In the genomic region with DNA sequence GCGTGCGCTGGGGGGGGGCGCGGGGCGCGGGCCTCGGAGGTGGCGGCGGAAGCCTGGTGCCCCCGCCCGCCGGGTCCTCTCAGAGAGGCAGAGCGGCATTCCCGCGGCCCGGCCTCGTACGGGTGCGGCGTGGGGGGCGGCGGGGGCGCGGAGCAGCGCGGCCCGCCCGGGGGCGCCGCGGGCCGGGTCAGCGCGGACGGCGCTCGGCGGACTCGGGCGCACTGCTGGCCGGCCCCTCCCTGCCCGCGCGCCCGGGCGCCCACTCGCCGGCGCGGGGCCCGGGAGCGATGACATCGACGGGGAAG, we compare ENCODE assay signal across 9 mouse cellular contexts. TPM values are rescaled to one million over a fixed set of nuclear protein-coding genes. Genes with fewer than 3 reads are reported as not detected.
DNase-seq lines count a peak whose midpoint lies in the region; ATAC-seq and TF ChIP-seq lines count a peak whose summit lies in the region.
"Had no signal": no experiment of that assay in that cellular context is flagged by ENCODE, and none has a peak within 500 bp of the region (broad histone marks: within the 10 kb centered on the region; RNA-seq: fewer than 3 reads in every experiment).

No protein-coding gene starts in this region.

- peaks cover 81% of the 10 kb centered on the region for H3K27me3 ChIP-seq in heart, embryonic 11.5 days (ENCODE audit: control insufficient read depth, insufficient read depth, low read length)
- peaks cover 8% of the 10 kb centered on the region for H3K27me3 ChIP-seq in thymus, adult 2 months (ENCODE audit: control insufficient read depth, insufficient read depth, low read length)
- H3K27me3 ChIP-seq in liver, embryonic 13.5 days, result peaks cover 94% of the 10 kb centered on the region

- peaks cover 6% of the 10 kb centered on the region; the same call in 1 of the 2 replicates for H3K4me1 ChIP-seq in heart, embryonic 11.5 days (ENCODE audit: control insufficient read depth, insufficient read depth, low read length)
- peaks cover 9% of the 10 kb centered on the region for H3K4me1 ChIP-seq in thymus, adult 2 months (replicated peaks; ENCODE audit: control insufficient read depth, insufficient read depth, low read length)
- peaks cover 7% of the 10 kb centered on the region for H3K4me1 ChIP-seq in liver, embryonic 13.5 days (replicated peaks)

- DNase-seq in heart, postnatal 4 days, result no peak
- DNase-seq in thymus, adult 2 months, result no peak
- no peak for DNase-seq in thymus, postnatal 4 days
- DNase-seq in liver, embryonic 13.5 days, result no peak
- no peak for DNase-seq in adrenal gland, postnatal 4 days (ENCODE audit: low spot score in 2 of 2)

- 0% methylated on average over 23 of the region's 54 CpGs for WGBS in heart, embryonic 11.5 days (ENCODE audit: insufficient replicate concordance)
- 1% methylated on average over 47 of the region's 54 CpGs for WGBS in thymus, adult 2 months
- WGBS in liver, embryonic 13.5 days (ENCODE audit: insufficient replicate concordance), result 0% methylated on average over 20 of the region's 54 CpGs

- no peaks in the 10 kb centered on the region for H3K9me3 ChIP-seq in heart, embryonic 11.5 days (replicated peaks; ENCODE audit: control insufficient read depth, low read length)
- H3K9me3 ChIP-seq in liver, embryonic 13.5 days (replicated peaks), result no peaks in the 10 kb centered on the region

- no peak overlapping the region for H3K27ac ChIP-seq in heart, embryonic 11.5 days (ENCODE audit: low read depth, low read length)
- H3K27ac ChIP-seq in thymus, adult 2 months (ENCODE audit: control insufficient read depth, insufficient read depth, low read length), result no peak overlapping the region
- no peak overlapping the region for H3K27ac ChIP-seq in liver, embryonic 13.5 days

- TF ChIP-seq CTCF in thymus, adult 2 months (IDR thresholded peaks at IDR 0.05; ENCODE audit: borderline replicate concordance, control insufficient read depth, extremely low read depth, insufficient read depth, low read length, poor library complexity), result no peak

- TF ChIP-seq POLR2A in thymus, adult 2 months (IDR thresholded peaks at IDR 0.05; ENCODE audit: control insufficient read depth, extremely low read depth, insufficient read depth, low read length, poor library complexity), result no peak

- H3K4me3 ChIP-seq in heart, embryonic 11.5 days (ENCODE audit: low read depth, low read length), result peak overlapping the region; percentile 39
- H3K4me3 ChIP-seq in thymus, adult 2 months (ENCODE audit: control insufficient read depth, insufficient read depth, low read length), result peak overlapping the region; percentile 24; the same call in 1 of the 2 replicates
- H3K4me3 ChIP-seq in liver, embryonic 13.5 days (replicated peaks), result peak overlapping the region; percentile 45

- no peak for ATAC-seq in heart, embryonic 11.5 days (replicated peaks; ENCODE audit: insufficient number of reproducible peaks, low FRiP score, low TSS enrichment)
- peak; percentile 12; the same call in 1 of the 2 replicates for ATAC-seq in liver, embryonic 13.5 days (ENCODE audit: low read depth)
- no peak for ATAC-seq in granulocyte monocyte progenitor cell, adult 5-6 weeks (replicated peaks; ENCODE audit: poor library complexity, severe bottlenecking)
- no peak for ATAC-seq in erythroblast, adult 5-6 weeks (replicated peaks; ENCODE audit: low FRiP score, poor library complexity, severe bottlenecking)

- H3K36me3 ChIP-seq in heart, embryonic 11.5 days (ENCODE audit: control insufficient read depth, insufficient read depth, low read length), result no peaks in the 10 kb centered on the region
- no peaks in the 10 kb centered on the region for H3K36me3 ChIP-seq in thymus, adult 2 months (ENCODE audit: control insufficient read depth, insufficient read depth, low read length)
- no peaks in the 10 kb centered on the region for H3K36me3 ChIP-seq in liver, embryonic 13.5 days

- H3K4me2 ChIP-seq in heart, embryonic 11.5 days, result peak overlapping the region; percentile 90
- H3K4me2 ChIP-seq in liver, embryonic 13.5 days, result peak overlapping the region; percentile 67

- H3K9ac ChIP-seq in heart, embryonic 11.5 days (ENCODE audit: low read depth, low read length), result peak overlapping the region; percentile 28; the same call in 1 of the 2 replicates
- no peak overlapping the region for H3K9ac ChIP-seq in liver, embryonic 13.5 days

RNA-seq across cellular contexts. Expression of a gene that starts 0.2 kb away (rescaled TPM):
- 0.40 and 0.62 TPM in 2 replicates for polyA plus RNA-seq in heart, embryonic 11.5 days (2014; fragmentation: Nextera tagmentation; extraction: Ambion mirVana)
- under 1 TPM; 0.19 to 0.32 TPM for total RNA-seq in heart, postnatal 4 days (2021)
- polyA plus RNA-seq in thymus, adult 2 months (2012; rRNA removed), result 0.27 and 0.40 TPM in 2 replicates
- 0.07 and 0.10 TPM in 2 replicates for polyA plus RNA-seq in liver, embryonic 13.5 days (2015; fragmentation: Nextera tagmentation; extraction: Ambion mirVana)
- not detected in 2 replicates for total RNA-seq in granulocyte monocyte progenitor cell, adult 5-6 weeks (2014; fragmentation: Nextera tagmentation)
- not detected in 2 replicates for total RNA-seq in granulocyte monocyte progenitor cell, adult 5-6 weeks (2017)
- 1 to 10 TPM; 7.0 to 7.3 TPM for total RNA-seq in adrenal gland, postnatal 4 days (2021)
- total RNA-seq in erythroblast, adult 5-6 weeks (2015; ENCODE audit: low replicate concordance), result not detected in 2 replicates
- total RNA-seq in erythroblast, adult 5-6 weeks (2017; ENCODE audit: low replicate concordance), result not detected in 2 replicates
- total RNA-seq: hematopoietic stem cell, adult 5-6 weeks had no signal

RNA-seq across cellular contexts. Expression of a gene that starts 31.4 kb away (rescaled TPM):
- 36.2 and 38.8 TPM in 2 replicates for polyA plus RNA-seq in heart, embryonic 11.5 days (2014; fragmentation: Nextera tagmentation; extraction: Ambion mirVana)
- 10 to 100 TPM; 47.0 to 48.3 TPM for total RNA-seq in heart, postnatal 4 days (2021)
- 131 and 134 TPM in 2 replicates for polyA plus RNA-seq in thymus, adult 2 months (2012; rRNA removed)
- polyA plus RNA-seq in liver, embryonic 13.5 days (2015; fragmentation: Nextera tagmentation; extraction: Ambion mirVana), result 20.0 and 24.0 TPM in 2 replicates
- 25.2 and 34.4 TPM in 2 replicates for total RNA-seq in granulocyte monocyte progenitor cell, adult 5-6 weeks (2014; fragmentation: Nextera tagmentation)
- total RNA-seq in granulocyte monocyte progenitor cell, adult 5-6 weeks (2017), result 21.1 and 28.3 TPM in 2 replicates
- total RNA-seq in adrenal gland, postnatal 4 days (2021), result 10 to 100 TPM; 54.1 to 57.8 TPM
- 7.3 and 25.5 TPM in 2 replicates for total RNA-seq in erythroblast, adult 5-6 weeks (2015; ENCODE audit: low replicate concordance)
- total RNA-seq in erythroblast, adult 5-6 weeks (2017; ENCODE audit: low replicate concordance), result 16.4 and 19.4 TPM in 2 replicates

Comparison
In these comparisons a context has a peak if more than half of its experiments do, and no peak if none do; other contexts are left out.
1. RNA of a gene that starts 0.2 kb away (total RNA-seq): 7.0 to 7.3 TPM in adrenal gland, postnatal 4 days; 0.19 to 0.32 TPM in heart, postnatal 4 days, not detected in erythroblast, adult 5-6 weeks and not detected in granulocyte monocyte progenitor cell, adult 5-6 weeks; every median in the first group is over 4 times any median in the second.
2. Peak in every context shown above with its lines, with median percentiles within 50 percentile points of each other: H3K4me3 ChIP-seq.